Mouse (Mus musculus) adrenal gland, adult 10 weeks (tissue): ENCODE data around the gene Pick1. TPM values are rescaled to one million over a fixed set of nuclear protein-coding genes. Genes with fewer than 3 reads are reported as not detected.

Source experiments
- polyA plus RNA-seq: library from polyadenylated mRNA; stranded (reverse); fragments of 350-450 nt; fragmentation: Illumina TruSeq; extraction: RNeasy Lipid Tissue Mini Kit (QIAGEN cat#74804); gene quantifications from one replicate; pipeline ENCODE4 v1.2.3, GENCODE M21; 2014; ENCODE audit warnings: low read depth, low replicate concordance

The Pick1 gene
- 5.9 TPM for polyA plus RNA-seq

GRCm38 (mm10) chr15:79229058-79229821, at the start of gene Pick1, which contains the start of gene Gm49486:
Gene Pick1 (plus strand): TSS chr15:79229173.
Gene Gm49486 (plus strand): TSS chr15:79229391.

DNA sequence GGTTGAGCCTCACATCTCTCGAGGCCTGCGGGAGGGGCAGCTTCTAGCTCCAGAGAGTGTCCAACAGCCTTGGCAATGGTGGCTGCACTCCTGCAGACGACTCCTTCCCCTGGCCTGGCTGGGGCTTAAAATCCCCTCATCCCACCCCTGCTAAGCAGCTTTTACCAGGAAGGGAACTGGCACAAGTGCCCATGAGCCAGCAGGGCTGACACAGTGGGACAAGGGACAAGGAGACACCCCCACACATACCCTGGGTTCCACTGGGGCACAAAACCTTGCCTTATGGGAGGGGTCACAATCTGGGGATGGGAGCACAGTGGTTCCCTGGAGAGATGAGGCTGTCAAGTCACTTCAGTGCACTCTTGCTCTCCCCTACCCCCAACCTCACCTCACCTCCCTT, 25.7 kb downstream of the Pick1 start, which contains the start of gene Slc16a8:
Gene Slc16a8, minus strand, starts transcription at position 101 of the 400 bp plus-strand sequence.

DNA sequence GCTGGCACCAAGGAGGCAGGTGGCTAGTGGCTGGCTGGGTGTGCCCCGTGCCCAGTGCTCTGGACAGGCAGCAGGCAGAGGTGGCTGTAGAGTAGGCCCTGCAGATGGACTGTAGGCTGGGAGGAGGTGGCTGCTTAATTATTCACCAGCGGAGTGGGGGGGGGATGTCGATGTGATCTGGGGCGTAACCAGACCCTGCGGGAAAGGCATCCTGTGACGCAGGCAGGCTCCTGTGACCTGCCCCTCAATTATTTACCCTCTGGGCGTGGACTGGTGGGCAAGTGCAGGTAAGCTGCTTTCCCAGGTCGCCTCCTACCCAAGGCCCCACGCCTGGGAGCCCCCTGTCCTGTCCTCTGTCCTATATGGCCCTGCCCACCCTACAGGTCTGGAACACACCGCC, 56.4 kb downstream of the Pick1 start, which contains the start of gene Baiap2l2:
Gene Baiap2l2, minus strand, starts transcription at position 139 of the 400 bp plus-strand sequence.

Other genes starting within 250 kb of the Pick1 start
- 127 TPM for gene H1f0, start 200.7 kb upstream of the Pick1 start, polyA plus RNA-seq
- not detected for gene Galr3, start 187.3 kb upstream of the Pick1 start, polyA plus RNA-seq
- gene Ankrd54, start 166.3 kb upstream of the Pick1 start, polyA plus RNA-seq: 1.3 TPM
- 85.8 TPM for gene Eif3l, start 154.0 kb upstream of the Pick1 start, polyA plus RNA-seq
- gene Micall1, start 120.3 kb upstream of the Pick1 start, polyA plus RNA-seq: 34.1 TPM
- not detected for gene Polr2f, start 88.2 kb upstream of the Pick1 start, polyA plus RNA-seq
- 1.5 TPM for gene 1700088E04Rik, start 87.9 kb upstream of the Pick1 start, polyA plus RNA-seq
- not detected for gene Sox10, start 63.9 kb upstream of the Pick1 start, polyA plus RNA-seq
- gene Gm49486, start 218 bp downstream of the Pick1 start, polyA plus RNA-seq: 0.41 TPM
- gene Slc16a8, start 25.6 kb downstream of the Pick1 start, polyA plus RNA-seq: not detected
- not detected for gene Baiap2l2, start 56.4 kb downstream of the Pick1 start, polyA plus RNA-seq
- gene Pla2g6, start 99.2 kb downstream of the Pick1 start, polyA plus RNA-seq: 0.41 TPM
- 1.6 TPM for gene Maff, start 117.4 kb downstream of the Pick1 start, polyA plus RNA-seq
- 11.0 TPM for gene Tmem184b, start 174.4 kb downstream of the Pick1 start, polyA plus RNA-seq
- gene Csnk1e, start 226.4 kb downstream of the Pick1 start, polyA plus RNA-seq: 20.4 TPM